Mouse (Mus musculus) c-Kit-negative CD71-positive TER-119-positive erythroid progenitor cells, embryonic 14.5 days (primary cell): ENCODE data around the gene Ggt5.

Source experiments
- DNase-seq: peaks from one replicate; pipeline ENCODE4 v3.0.0-alpha.2; 2013; ENCODE audit warnings: low read depth, low spot score

Gene Ggt5

DNA sequence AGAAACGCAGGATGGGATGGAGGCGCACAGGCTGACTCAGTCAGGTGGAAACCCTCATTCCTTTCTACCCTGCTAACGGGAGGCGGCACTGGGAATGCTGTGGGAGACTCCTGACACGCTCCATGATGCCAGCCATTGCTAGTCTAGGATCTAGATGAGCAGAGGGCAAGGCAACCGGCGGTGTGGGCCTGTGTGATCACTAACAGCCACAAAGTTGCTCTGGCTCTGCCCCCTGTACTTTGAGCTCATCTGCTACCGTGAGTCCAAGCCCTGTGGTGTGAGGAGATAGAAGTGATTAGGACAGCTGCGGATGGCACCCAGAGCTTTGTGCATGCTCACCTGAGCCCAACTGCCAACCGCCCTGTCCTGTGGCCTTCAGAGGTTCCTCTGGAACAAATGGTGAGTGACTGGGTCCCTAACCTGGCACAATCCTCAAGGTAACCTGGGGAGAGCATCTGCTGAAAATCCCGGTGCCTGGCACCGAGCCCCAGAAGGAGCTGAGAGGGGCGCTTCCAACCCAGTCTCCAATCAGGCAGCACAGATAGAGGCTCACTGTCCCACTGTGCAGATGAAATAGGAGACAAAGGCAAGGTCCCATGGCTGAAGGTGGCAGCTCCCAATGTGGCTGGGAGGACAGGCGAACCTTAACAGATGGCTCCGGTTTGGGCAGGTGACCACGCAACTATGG lies 62.4 kb downstream of the Ggt5 start:
- DNase-seq, result no peak

DNA sequence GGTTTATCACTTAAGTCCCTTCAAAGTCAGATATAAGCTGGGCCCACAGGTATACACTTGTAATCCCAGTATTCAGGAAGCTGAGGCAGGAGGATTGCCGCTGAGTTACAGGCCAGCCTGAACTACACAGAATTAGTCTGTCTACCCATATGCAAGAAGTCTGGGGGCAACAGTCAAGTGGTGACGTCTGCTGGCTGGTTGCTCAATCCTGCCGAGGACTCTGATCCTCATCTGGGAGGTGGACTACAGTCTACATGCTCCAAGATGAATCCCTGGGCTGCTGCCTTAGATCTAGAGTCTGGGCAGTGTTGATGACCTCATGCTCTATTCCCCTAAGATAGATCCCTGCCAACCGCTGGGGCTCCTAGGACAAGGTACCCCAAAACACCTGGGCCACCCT lies 64.9 kb downstream of the Ggt5 start:
- no peak for DNase-seq

DNA sequence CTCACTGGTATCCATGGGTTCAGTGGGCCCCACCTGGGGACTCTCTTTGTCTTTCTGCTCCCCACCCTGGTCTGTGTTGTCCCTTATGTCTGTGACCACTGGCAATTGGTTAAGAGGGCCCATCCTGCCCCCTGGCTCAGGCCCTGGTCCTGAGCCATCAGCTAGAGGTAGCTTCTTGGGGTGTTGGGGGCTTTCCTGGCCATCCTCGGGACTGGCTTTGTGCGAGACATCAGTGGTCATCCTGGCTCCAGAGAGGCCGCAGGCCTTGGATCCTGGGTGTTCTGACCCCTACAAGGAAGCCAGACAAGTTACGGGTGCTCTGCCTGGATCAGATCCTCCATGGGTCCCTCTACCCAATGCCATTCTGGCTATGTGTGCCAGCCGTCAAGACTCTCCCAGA lies 68.0 kb downstream of the Ggt5 start:
- DNase-seq, result no peak

DNA sequence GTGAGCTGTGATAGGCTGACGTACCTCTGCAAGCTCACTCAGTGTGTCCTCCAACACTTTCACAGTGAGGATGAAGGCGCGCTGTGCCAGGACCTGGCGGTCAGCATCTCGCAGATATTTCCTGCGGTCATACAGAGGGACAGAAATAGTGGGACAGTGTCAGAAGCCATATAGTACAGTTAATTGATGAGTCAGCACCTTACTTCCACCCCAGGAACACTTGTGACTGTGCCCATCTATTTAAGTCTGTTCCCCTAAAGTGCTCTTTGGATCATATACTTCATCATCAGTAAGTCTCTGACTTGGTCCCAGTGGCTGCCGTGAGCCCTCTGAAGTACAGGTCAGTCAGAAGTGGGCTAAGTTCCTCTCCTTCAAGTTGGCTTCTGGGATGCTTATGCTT lies 68.6 kb downstream of the Ggt5 start:
- DNase-seq, result no peak

DNA sequence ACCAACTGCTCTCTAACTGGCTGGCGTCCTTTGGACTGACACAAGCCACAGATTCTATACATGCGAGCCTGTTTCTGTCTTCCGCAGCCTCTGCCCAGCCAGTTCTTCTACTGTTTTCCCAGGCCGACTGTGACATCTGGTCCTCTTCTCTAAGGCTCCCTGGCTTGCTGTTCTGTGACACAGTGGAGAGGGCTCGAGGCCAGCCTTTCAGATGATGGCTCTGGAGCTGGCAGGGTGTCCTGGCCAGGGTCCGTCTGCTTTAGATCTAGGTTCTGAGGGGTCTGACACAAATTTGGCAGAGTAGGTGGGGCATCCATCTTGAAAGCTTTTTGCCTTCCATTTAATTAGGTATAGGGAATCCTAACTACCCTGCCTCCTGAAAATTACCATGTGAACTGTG lies 72.2 kb downstream of the Ggt5 start:
- DNase-seq, result no peak

DNA sequence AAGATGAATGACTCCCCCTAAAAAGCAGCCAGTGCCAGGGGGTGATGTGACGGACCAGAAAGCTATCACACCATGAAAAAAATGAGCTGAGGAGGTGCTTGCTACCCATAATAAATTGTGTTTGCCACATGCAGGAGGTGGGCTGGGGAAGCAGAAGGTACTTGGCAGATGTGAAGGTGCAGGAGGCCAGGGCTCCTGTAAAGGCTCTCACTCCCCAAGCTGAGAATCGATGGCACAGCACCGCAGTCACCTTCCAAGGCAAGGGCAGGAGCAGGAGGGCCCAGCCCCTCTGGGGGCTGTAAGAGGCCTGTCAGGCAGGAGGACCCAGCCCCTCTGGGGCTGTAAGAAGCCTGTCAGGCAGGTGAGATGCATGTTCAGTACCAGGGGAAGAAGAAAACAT lies 72.7 kb downstream of the Ggt5 start:
- no peak for DNase-seq

DNA sequence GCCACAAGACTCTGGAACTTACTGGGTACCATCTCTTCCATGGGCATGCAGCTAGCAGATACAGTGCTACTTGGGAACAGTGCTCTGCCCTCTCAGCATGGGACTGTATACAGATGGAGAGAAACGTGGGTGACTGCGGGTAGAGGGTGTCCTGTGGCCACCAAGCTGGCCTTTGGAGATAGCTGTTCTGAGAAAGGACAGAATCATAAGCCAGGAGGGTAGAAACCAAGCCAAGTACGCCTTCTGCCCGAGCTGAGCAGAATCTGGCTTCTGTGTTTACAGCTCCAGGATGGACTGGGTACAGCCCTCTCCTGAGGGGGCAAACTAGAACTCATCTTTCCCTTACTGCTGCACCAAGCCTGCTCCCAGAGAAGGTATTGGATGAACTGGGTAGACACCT lies 73.4 kb downstream of the Ggt5 start:
- no peak for DNase-seq

DNA sequence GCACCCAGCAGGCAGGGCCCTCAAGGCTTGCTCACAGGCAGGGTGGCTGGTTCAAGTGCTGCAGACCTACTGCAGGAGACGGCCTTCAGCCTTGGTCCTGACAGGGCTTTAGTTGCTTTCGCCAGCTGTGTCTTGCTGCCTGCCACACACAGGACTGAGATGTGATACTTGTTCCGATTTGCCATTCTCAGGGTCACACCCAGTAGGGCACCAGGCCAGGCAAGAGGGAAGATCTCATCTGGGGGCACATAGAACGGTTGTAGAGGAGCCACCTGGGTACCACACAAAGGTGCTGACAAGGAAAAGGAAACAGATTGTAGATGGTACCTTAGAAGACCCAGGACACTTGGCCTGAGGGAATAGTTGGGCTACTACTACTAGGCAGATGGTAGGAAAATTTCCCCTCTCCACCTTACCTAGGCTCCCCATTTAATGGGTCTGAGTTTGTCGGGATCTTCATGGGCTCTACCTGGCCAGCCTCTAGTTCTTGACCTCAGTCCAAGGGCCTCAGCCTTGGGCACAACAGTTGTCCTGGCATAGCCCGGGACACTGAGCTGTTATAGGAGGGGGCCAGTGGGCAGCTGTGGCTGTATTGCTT lies 75.6 kb downstream of the Ggt5 start:
- DNase-seq, result no peak

DNA sequence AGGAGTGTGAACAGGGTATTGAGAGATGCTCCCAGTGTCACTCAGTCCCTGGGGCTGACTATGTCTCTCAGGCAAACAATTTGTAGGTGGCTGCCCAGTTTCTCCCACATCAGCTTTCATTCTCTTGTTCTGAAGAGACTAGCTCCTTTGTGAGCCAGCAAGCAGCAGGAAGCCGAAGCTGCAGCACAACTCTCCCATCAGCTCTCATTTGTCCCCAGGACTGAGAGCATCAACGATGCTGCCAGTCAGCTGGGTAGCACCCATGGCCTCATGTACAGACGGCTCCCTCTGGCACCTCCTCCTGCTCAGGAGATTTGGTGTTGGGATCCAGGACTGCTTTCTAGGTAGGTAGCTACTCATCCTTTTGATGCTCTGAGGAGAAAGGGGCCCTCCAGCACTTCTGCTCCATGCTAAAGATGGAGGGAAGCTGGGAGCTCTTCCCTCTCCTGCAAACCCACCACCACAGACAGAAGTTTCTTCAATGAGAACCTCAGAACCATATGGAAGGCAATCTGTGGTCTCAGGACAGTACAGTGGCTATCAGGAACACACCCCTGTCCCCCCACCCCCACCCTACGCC lies 77.4 kb downstream of the Ggt5 start:
- no peak for DNase-seq
